In genomic region chr7:105433859-105434258, GRCm38 (mm10) we compare ENCODE assay signal across 20 mouse cellular contexts. TPM values are rescaled to one million over a fixed set of nuclear protein-coding genes. Genes with fewer than 3 reads are reported as not detected.
"Had no signal": no experiment of that assay in that cellular context is flagged by ENCODE, and none has a peak within 500 bp of the region (broad histone marks: within the 10 kb centered on the region; RNA-seq: fewer than 3 reads in every experiment).

No protein-coding gene starts in this region.

- H3K27me3 ChIP-seq: midbrain, embryonic 13.5 days had no signal

- H3K36me3 ChIP-seq: limb, embryonic 12.5 days; midbrain, embryonic 13.5 days had no signal

- H3K4me3 ChIP-seq: left cerebral cortex, adult 2 months; limb, embryonic 12.5 days; midbrain, embryonic 13.5 days had no signal

- H3K4me1 ChIP-seq: limb, embryonic 12.5 days; midbrain, embryonic 13.5 days had no signal

- H3K9ac ChIP-seq: limb, embryonic 12.5 days; lung, embryonic 14.5 days; midbrain, embryonic 13.5 days had no signal

- DNase-seq: kidney, adult 11 months; kidney, postnatal 14 days; lung, embryonic 14.5 days; lung, postnatal 10 days; lung, postnatal 4 days; right cerebral cortex, postnatal 14 days; thymus, adult 2 months; thymus, postnatal 25 days had no signal

- H3K9me3 ChIP-seq: limb, embryonic 12.5 days; midbrain, embryonic 13.5 days had no signal

- H3K4me2 ChIP-seq: limb, embryonic 12.5 days; lung, embryonic 14.5 days; midbrain, embryonic 13.5 days had no signal

- H3K27ac ChIP-seq: left cerebral cortex, adult 2 months; limb, embryonic 12.5 days; midbrain, embryonic 13.5 days had no signal

RNA-seq across cellular contexts. Expression of gene Cckbr, which starts 8.3 kb away (rescaled TPM):
- total RNA-seq: liver, adult 2 months had no signal
- polyA plus RNA-seq: limb, embryonic 12.5 days; liver, adult 2 months; liver, embryonic 16.5 days; urinary bladder, adult 2 months had no signal

RNA-seq across cellular contexts. Expression of gene Cnga4, which starts 29.5 kb away (rescaled TPM):
- total RNA-seq: liver, adult 2 months had no signal
- polyA plus RNA-seq: kidney, embryonic 14.5 days; limb, embryonic 12.5 days; liver, embryonic 16.5 days; midbrain, embryonic 13.5 days; neural tube, embryonic 14.5 days; stomach, embryonic 16.5 days had no signal

RNA-seq across cellular contexts. Expression of gene Gm5901, which starts 59.0 kb away (rescaled TPM):
- total RNA-seq: layer of hippocampus, postnatal 25 days; left cerebral cortex, adult 2 months; left cerebral cortex, postnatal 14 days; liver, adult 2 months; midbrain, postnatal 0 days had no signal
- polyA plus RNA-seq: kidney, embryonic 14.5 days; limb, embryonic 12.5 days; liver, adult 2 months; liver, embryonic 16.5 days; lung, embryonic 14.5 days; midbrain, embryonic 13.5 days; neural tube, embryonic 14.5 days; stomach, embryonic 16.5 days; urinary bladder, adult 2 months had no signal
